Mouse (Mus musculus): Measurements from ENCODE around the gene Smu1. TPM values are rescaled to one million over a fixed set of nuclear protein-coding genes. Genes with fewer than 3 reads are reported as not detected.

Gene Smu1
- total and polyA plus RNA-seq, 3 experiments = 93.4 to 183 (median 118) TPM

- Histone ChIP-seq H3K4me3 (replicated peaks in 1 of 3; ENCODE audit: low read depth in 2 of 3, low read length in 2 of 3, poor library complexity in 1 of 3) (peak overlapping the region in 1 of 3 experiments; percentile 33), H3K9me3 (replicated peaks; ENCODE audit: low read length) (peaks cover 2% of the 10 kb centered on the region), H3K79me2 (replicated peaks; ENCODE audit: control insufficient read depth, extremely low read depth, insufficient read depth, poor library complexity, severe bottlenecking) (no peaks in the 10 kb centered on the region), H3K9ac (ENCODE audit: insufficient read depth, low read depth) (no peak overlapping the region), H3K27me3 (replicated peaks) (no peaks in the 10 kb centered on the region), H3K36me3 (replicated peaks in 1 of 2; ENCODE audit: control insufficient read depth in 1 of 2, insufficient read depth in 1 of 2, low read length in 1 of 2) (no peaks in the 10 kb centered on the region), H3K4me1 (ENCODE audit: control insufficient read depth in 1 of 2, insufficient read depth in 2 of 2) (peaks cover 10 to 50% of the 10 kb centered on the region in 2 experiments), H3K4me2 (ENCODE audit: insufficient read depth, low read depth, poor library complexity, severe bottlenecking) (peak overlapping the region; percentile 27), H3K27ac (ENCODE audit: insufficient read depth, low read depth) (peak overlapping the region; percentile 56; the same call in 1 of the 2 replicates)
- peak; percentile 93 for DNase-seq (ENCODE audit: extremely low read depth)
- in situ Hi-C loops (cut with MboI; ENCODE audit: low pct_ligation_motif_present, low pct_unique_long_range_greater_than_20kb, low sequenced_read_pairs) (loop anchor here (5.0 kb wide), 2 partner anchors 133 to 348 kb away; partner anchors contain the start of gene Nol6), dilution Hi-C loops (cut with MboI; ENCODE audit: extremely low pct_ligation_motif_present, extremely low pct_unique_long_range_greater_than_20kb, low sequenced_read_pairs) (no loop called here)
- TF ChIP-seq SIN3A (IDR thresholded peaks at IDR 0.05; ENCODE audit: low read length) (peak; percentile 62; the same call in 1 of the 2 replicates), ZC3H11A (IDR thresholded peaks at IDR 0.05; ENCODE audit: low read depth, low read length) (peak; percentile 94), GABPA (IDR thresholded peaks at IDR 0.05; ENCODE audit: insufficient replicate concordance, low read depth, low read length) (no peak), RCOR1 (conservative IDR thresholded peaks at IDR 0.05; ENCODE audit: low read depth, low read length) (no peak), RAD21 (IDR thresholded peaks at IDR 0.05; ENCODE audit: low read depth, low read length) (peak; percentile 89), PAX5 (IDR thresholded peaks at IDR 0.05; ENCODE audit: low read length) (peak; percentile 99), ZKSCAN1 (IDR thresholded peaks at IDR 0.05; ENCODE audit: borderline replicate concordance, low read depth, low read length) (no peak), UBTF (IDR thresholded peaks at IDR 0.05; ENCODE audit: low read depth, low read length) (no peak), CHD2 (IDR thresholded peaks at IDR 0.05; ENCODE audit: low read length) (0 out of 2 replicates have a peak, but pooled peaks have one; percentile 46), EP300 (IDR thresholded peaks at IDR 0.05; ENCODE audit: low read length) (no peak; the same call in 1 of the 2 replicates), MAX (IDR thresholded peaks at IDR 0.05; ENCODE audit: low read length) (peak; percentile 84), HCFC1 (IDR thresholded peaks at IDR 0.05; ENCODE audit: low read depth, low read length) (no peak), POLR2A (IDR thresholded peaks at IDR 0.05; ENCODE audit: low read depth, low read length) (no peak), MEF2A (IDR thresholded peaks at IDR 0.05; ENCODE audit: borderline replicate concordance, low read depth, low read length) (peak; percentile 49; the same call in 1 of the 2 replicates), USF1 (IDR thresholded peaks at IDR 0.05; ENCODE audit: low read depth, low read length) (no peak), ZNF384 (IDR thresholded peaks at IDR 0.05; ENCODE audit: low read depth, low read length) (peak; percentile 85), SMC3 (IDR thresholded peaks at IDR 0.05; ENCODE audit: low read depth, low read length) (peak; percentile 99), MXI1 (IDR thresholded peaks at IDR 0.05; ENCODE audit: low read depth, low read length) (no peak; the same call in 1 of the 2 replicates), ETS1 (conservative IDR thresholded peaks at IDR 0.05; ENCODE audit: low read depth, low read length) (no peak; the same call in 1 of the 2 replicates), IRF4 (IDR thresholded peaks at IDR 0.05; ENCODE audit: low read depth, low read length) (peak; percentile 38; the same call in 1 of the 2 replicates), TBP (conservative IDR thresholded peaks at IDR 0.05; ENCODE audit: low read depth, low read length) (no peak), MYC (IDR thresholded peaks at IDR 0.05; ENCODE audit: low read depth, low read length) (peak; percentile 88), ZMIZ1 (IDR thresholded peaks at IDR 0.05; ENCODE audit: low read depth, low read length) (no peak), USF2 (conservative IDR thresholded peaks at IDR 0.05; ENCODE audit: low read depth, low read length) (no peak), POLR2AphosphoS2 (IDR thresholded peaks at IDR 0.05; ENCODE audit: low read depth, low read length) (no peak), JUN (IDR thresholded peaks at IDR 0.05; ENCODE audit: insufficient read depth, low read depth, low read length) (no peak), NELFE (IDR thresholded peaks at IDR 0.05; ENCODE audit: low read depth, low read length) (peak; percentile 41; the same call in 1 of the 2 replicates), TCF12 (IDR thresholded peaks at IDR 0.05; ENCODE audit: low read depth, low read length) (peak; percentile 43; the same call in 1 of the 2 replicates), MAZ (IDR thresholded peaks at IDR 0.05; ENCODE audit: low read depth, low read length) (0 out of 2 replicates have a peak, but pooled peaks have one; percentile 11), JUND (conservative IDR thresholded peaks at IDR 0.05; ENCODE audit: low read depth, low read length) (no peak), CHD1 (IDR thresholded peaks at IDR 0.05; ENCODE audit: low read depth, low read length) (no peak), MAFK (IDR thresholded peaks at IDR 0.05; ENCODE audit: insufficient replicate concordance, low read length) (no peak), E2F4 (IDR thresholded peaks at IDR 0.05; ENCODE audit: insufficient replicate concordance, low read depth, low read length) (no peak), ELF1 (IDR thresholded peaks at IDR 0.05; ENCODE audit: low read depth, low read length) (peak; percentile 1; the same call in 1 of the 2 replicates), KAT2A (IDR thresholded peaks at IDR 0.05; ENCODE audit: insufficient replicate concordance, low read length) (no peak), CTCF (conservative IDR thresholded peaks at IDR 0.05 in 1 of 2, IDR thresholded peaks at IDR 0.05 in 1 of 2; ENCODE audit: low read depth in 2 of 2, low read length in 2 of 2) (peak; percentile 80 to 96), NRF1 (IDR thresholded peaks at IDR 0.05; ENCODE audit: low read depth, low read length) (no peak)
These were observed 16.8 kb upstream of the Smu1 start for GRCm38 (mm10) chr4:40774279-40775259.
